Mouse (Mus musculus): ENCODE data around the gene Skint2. TPM values are rescaled to one million over a fixed set of nuclear protein-coding genes. Genes with fewer than 3 reads are reported as not detected.

Gene Skint2
- not detected for total RNA-seq (2021)
- long read RNA-seq, experiment 1, result 0 reads
- long read RNA-seq, experiment 2, result 0 reads

DNA sequence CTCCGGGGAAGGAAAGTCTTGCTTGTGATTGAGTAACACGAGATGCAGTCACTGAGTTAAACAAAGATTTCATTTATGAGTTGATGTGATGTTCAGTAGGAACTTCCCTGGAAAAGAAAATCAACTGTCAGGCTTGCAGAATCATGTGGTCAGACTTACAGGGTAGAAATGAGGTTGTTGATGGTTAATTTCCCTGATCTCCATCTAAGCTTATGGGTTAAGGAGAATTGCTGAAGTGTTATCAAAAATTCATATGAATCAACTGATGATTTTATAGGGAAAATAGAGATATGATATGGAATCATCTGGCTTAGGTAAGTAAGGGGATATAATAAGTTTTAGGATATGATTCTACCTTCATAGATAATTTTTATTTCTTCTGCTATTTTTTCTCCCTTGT lies at the start of gene Skint2:
Gene Skint2 (plus strand): TSS at position 301 of the 400 bp plus-strand sequence.
- no peak for DNase-seq

Other genes starting within 250 kb of the Skint2 start
- gene Skint9, start 123.2 kb upstream of the Skint2 start, total RNA-seq (2021), result not detected
- not detected for gene Skint10, start 217.7 kb downstream of the Skint2 start, total RNA-seq (2021)

Data from adrenal gland, postnatal 10 days (tissue).